Mouse (Mus musculus): ENCODE results near the gene Ptpn12. TPM values are rescaled to one million over a fixed set of nuclear protein-coding genes. Genes with fewer than 3 reads are reported as not detected.
A peak's percentile ranks its signal among the peaks of the same experiment; 100 is the strongest.

Ptpn12 gene
- total RNA-seq, 2 experiments from 2014 or later = 33.5 to 35.2 TPM

DNA sequence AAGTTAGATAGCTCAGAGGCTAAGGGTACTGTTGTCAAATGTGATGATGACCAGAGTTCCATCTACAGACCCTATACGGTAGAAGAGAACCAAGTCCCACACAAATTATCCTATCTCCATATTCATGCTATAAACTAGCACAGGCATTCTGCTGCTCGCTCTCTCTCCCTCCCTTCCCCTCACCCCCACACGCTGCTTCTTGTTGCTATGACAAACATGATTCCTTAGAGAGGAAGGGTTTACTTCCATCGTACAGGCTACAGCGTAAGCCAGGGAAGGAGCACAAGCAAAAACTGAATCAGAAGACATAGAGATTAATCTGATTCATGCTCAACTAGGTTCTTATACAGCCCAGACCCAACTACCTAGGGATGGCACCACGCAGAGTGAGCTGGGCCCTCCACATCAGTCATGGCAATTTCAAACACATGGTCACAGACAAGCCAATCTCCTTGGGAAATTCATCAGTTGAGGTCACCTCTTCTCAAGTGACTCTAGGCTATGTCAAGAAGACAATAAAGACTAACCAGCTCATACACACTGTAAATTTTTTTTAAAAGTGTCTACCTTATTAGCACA lies 21.2 kb downstream of the Ptpn12 start:
- peak; percentile 33 to 47 for DNase-seq (ENCODE audit: low spot score in 2 of 2)
- intact Hi-C loops (cut with DNase I) = no loop called here

DNA sequence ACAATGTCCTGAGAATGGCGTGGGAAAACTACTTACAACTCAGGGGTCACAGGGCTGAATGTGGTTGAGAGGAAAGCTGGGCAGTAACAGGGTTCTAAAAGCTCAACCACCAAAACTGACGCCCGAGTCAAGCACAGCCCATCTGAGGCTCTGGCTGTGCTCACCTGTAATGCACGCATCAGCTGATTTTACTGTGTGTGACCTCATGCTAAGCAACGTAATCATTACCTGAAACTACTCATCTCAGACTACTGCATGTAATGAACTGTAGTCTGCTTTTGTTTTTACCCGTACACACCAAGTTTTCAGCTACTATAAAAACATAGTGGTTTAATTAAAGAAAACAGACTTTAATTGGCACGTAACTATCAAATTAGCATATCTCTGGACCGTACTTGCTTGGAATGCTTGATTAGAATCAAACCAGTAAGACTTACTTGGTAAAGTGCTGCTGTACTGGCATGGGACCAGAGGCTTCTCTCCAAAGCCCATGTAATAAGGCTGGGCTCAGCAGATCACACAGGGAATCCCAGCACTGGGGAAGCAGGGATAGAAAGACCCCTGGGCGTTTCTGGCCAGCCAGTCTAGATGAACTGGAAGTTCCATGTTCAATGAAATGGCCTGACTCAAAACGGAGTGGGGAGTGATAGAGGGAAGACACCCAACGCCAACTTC lies 22.2 kb downstream of the Ptpn12 start:
- no peak for DNase-seq (ENCODE audit: low spot score in 2 of 2)
- intact Hi-C loops (cut with DNase I) = no loop called here

DNA sequence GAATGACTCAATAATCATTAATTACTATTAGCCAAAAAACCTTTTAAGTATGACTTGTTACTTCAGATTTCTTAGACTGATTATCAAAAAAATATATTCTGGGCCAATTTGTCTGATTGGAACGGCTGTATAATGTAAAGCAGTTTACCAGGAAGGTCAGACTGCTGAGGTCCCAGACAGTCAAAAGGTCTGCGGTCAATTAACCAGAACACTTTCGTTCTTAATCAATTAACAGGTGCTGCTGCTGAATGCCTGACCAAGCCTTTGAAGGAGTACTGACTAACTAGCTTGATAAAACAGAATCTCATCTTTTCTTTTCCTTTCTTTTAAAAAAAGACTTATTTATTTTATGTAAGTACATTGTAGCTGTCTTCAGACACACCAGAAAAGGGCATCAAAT lies 23.1 kb downstream of the Ptpn12 start:
- DNase-seq (ENCODE audit: low spot score in 2 of 2) = no peak
- intact Hi-C loops (cut with DNase I) = no loop called here

DNA sequence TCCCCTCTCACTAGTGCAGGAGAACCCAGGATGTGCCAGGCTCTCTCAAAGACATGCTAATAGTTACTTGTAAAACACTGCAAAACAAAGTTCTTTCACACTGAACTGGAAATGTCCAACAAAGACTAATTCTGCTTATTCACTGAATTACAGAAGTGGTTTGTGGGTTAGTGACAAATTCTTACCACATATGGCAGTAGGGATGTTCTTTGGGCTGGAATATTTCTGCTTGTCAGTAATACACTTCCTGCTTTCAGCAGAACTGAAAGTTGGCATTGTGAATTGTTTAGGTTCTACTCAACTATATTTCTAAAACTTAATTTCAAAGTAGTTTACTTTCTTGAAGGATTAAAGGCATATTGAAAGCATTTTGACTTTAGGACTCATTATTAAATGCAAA lies 25.5 kb downstream of the Ptpn12 start:
- no peak for DNase-seq (ENCODE audit: low spot score in 2 of 2)
- intact Hi-C loops (cut with DNase I) = no loop called here

DNA sequence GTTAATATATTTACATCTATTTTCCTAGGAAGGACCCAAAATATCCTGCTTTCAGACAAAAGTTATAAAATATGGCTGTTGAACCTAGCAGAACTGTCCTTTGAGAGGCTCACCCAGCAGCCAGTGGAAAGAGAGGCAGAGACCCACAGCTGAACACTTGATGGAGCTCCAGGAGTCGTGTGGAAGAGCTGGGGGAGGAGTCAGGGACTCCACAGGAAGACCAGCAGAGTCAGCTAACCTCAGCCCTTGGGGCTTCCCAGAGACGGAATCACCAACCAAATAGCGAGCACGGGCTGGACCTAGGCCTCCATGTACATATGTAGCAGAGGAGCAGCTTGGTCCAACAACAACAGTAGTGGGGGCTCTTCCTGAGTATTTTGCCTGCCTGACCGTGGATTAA lies 38.6 kb downstream of the Ptpn12 start:
- no peak for DNase-seq (ENCODE audit: low spot score in 2 of 2)
- intact Hi-C loops (cut with DNase I) = no loop called here

DNA sequence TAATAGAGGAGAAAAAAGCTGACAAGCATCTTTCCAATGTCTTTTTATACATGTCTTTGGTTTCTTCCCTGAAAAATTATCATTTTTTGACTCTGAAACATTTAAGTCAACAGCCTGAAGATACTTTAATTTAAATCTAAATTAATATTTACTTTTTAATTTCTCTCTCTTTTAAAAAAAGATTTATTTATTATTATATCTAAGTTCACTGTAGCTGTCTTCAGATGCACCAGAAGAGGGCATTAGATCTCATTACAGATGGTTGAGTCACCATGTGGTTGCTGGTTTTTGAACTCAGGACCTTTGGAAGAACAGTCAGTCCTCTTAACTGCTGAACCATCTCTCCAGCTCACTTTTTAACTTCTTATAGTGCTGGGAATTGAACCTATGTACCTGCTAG lies 44.8 kb downstream of the Ptpn12 start:
- no peak for DNase-seq (ENCODE audit: low spot score in 2 of 2)
- intact Hi-C loops (cut with DNase I) = no loop called here

DNA sequence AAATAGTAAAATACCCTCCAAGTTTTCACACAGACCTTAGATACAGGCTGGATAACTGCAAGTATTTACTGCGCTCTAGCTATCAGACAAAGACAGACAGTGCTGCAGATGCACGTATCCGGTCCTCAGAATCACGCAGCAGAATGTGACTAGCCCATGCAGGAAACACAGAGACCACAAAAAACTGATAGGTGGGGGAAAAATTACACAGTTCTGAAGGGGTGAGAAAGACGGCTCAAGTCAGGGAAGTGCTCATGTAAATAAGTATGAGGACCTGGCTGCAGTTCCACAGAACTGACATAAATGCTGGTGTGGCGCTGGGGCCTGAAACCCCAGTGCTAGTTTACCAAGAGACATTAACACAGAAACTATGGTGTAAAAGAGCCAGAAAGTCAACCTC lies 53.0 kb downstream of the Ptpn12 start:
- DNase-seq (ENCODE audit: low spot score in 2 of 2) = no peak
- intact Hi-C loops (cut with DNase I) = no loop called here

DNA sequence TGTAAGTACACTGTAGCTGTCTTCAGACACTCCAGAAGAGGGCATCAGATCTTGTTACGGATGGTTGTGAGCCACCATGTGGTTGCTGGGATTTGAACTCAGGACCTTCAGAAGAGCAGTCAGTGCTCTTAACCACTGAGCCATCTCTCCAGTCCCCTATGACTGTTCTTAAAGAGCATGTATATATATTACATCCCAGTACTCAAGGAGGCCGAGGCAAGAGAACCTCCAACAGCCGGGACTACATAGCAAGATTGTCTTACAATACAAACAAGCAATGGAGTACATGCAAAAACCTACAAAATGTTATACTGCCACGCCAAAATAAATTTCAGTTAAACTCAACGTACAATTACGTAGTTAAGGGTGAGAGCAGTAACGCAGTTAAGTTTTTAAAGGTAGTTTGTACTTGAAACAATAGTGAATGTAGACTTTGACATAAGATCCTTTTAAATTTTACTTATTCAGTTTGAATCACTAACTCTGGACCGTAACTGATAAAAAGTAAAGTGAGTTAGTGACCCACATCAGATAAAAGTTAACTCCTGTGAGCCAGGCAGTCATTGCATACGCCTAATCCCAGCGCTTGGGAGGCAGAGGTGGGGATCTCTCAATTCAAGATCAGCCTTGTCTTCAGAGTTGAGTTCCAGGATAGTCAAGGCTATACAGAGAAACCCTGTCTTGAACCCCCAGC lies 53.9 kb downstream of the Ptpn12 start:
- DNase-seq (ENCODE audit: low spot score in 2 of 2) = no peak
- intact Hi-C loops (cut with DNase I) = no loop called here

DNA sequence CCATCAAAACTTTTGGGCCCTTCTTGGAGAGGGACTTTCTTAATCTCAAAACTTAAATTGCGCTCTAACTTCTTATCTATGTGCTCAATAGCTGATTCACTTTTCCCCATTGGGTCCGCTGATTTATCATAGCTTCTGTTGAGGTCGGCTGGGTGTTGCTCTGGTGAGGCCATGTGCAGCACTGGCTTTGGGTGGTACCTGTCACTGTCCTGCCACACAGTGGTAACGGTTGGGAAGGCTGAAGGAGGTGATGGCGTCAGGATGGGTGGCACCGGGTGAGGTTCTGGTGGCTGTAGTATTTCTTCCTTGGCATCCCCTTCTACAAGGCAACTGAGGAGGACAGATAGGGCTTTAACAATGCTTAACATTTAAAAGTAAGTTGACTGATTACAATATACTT lies 57.3 kb downstream of the Ptpn12 start:
- no peak for DNase-seq (ENCODE audit: low spot score in 2 of 2)
- intact Hi-C loops (cut with DNase I) = no loop called here

DNA sequence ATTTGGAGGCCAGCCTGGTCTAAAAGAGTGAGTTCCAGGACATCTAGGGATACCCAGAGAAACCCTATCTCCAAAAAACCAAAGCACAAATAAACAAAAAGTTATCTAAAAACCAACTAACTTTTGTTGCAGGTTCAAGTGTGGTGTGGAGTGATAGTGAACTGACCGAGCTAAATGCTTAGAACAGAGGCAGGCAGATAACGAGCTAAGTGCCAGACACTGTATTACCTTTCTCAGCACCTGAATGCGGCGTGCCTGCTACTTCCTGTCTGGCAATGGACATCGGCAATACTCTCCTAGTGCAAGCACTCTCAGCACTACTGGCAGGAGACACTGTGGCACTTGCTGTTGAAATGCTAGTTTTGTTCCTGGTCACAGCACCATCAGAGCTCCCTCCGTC lies 58.2 kb downstream of the Ptpn12 start:
- no peak for DNase-seq (ENCODE audit: low spot score in 2 of 2)
- intact Hi-C loops (cut with DNase I) = no loop called here

DNA sequence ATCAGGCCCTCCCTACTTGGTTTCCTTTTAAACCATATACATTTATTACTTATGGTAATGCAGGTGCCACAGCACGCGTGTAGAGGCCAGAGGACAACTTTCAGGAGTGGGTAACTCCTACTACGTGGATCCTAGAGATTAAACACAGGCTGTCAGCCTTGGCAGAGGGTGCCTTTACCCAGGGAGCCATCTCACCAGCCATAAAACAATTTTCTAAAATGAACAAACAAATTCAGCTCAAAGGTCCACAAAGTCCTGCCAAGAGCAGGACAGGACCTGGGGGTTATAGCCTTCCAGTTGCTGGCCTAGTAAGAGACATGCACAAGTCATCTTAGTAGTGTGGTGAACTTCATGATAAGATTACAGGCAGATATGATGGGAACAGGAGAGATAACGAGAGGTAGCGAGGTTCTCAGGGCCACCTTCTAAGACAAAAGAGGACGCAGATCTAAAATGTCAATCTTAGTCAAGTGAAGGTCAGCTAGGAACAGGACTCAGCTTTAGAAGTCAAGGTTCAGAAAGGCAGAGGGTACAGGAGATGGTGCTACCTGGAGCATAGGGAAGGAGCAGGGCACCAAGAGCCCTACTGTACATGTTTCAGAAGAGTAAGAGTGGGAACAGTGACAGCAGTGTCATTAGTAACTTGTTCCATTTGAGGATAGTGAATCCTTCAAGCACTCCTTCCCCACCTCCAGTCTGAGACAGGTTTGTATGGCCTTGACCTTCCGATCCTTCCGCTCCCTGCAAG lies 65.5 kb downstream of the Ptpn12 start:
- intact Hi-C loops (cut with DNase I) = no loop called here
- DNase-seq (ENCODE audit: low spot score in 2 of 2) = no peak

DNA sequence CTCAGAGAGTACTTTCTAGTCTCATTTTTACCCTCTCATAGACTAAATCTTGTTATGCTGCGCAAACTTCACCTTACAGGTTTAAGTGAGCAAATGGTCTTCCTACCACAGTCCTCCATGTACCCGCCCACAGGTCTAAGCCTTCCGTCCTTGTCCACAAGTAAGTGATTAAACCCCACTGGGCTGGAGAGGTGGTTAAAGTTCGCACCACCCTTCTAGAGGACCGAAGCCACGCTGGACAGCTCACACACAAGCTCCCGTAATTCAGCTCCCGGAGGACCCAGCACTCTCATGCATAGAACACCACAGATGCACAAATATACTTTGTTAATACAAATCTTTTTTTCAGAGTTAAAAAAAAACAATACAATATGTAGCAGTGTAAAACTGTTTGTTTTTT lies 69.4 kb downstream of the Ptpn12 start:
- no peak for DNase-seq (ENCODE audit: low spot score in 2 of 2)
- intact Hi-C loops (cut with DNase I) = no loop called here

DNA sequence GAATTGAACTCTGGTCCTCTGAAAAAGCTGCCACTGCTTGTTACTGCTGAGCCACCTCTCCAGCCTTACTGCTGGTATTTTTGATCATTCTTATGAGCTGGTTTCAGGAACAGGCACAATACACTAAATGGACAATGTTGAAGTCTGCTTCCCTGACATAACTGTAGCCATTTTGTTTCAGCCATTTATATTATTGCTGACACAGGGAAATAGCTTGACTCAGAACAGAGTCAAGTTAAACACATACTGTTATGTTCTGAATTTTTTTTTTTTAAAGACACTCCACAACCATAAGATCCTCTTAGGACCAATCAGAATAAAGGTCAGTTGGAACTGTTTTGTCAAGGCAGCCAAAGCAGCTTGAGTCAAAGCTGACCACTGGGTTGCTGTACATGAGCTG lies 72.2 kb downstream of the Ptpn12 start:
- DNase-seq (ENCODE audit: low spot score in 2 of 2) = no peak
- intact Hi-C loops (cut with DNase I) = no loop called here

DNA sequence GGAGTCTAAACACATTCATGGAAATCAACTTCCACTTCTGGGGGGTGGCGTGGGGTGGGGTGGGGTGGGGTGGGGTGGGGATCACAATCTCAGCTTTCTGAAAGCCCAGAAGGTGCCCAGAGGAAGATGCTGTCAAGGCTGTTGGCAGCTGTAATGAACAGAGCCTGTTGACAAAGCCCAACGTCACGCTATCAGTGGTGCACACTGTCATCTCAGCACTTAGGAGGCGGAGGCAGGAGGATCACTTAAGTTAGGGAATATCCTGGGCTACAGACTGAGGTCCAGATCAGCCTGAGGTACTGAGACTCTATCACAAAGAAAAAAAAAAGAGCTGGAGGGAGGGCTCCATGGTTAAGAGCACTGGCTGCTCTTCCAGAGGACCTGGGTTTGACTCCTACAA lies 81.0 kb downstream of the Ptpn12 start:
- intact Hi-C loops (cut with DNase I) = no loop called here
- no peak for DNase-seq (ENCODE audit: low spot score in 2 of 2)

DNA sequence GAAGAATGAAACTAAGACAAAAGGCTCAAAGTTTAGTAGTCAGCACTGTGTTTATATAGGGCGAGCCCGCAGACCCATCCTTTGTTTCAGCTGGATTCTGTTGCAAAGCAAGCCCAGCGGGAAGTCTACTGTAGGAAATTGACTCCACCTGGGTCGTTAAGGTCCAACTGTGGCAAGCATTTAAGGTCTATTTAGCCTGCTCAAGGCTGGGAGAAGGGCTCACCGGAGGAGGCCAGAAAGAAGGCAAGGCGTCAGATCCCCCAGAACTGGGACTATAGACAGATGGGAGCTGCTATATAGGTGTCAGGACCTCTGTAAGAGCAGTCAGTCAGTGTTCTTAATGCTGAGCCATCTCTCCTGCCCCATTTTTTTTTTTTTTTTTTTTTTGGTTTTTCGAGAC lies 81.7 kb downstream of the Ptpn12 start:
- DNase-seq (ENCODE audit: low spot score in 2 of 2) = no peak
- intact Hi-C loops (cut with DNase I) = no loop called here

DNA sequence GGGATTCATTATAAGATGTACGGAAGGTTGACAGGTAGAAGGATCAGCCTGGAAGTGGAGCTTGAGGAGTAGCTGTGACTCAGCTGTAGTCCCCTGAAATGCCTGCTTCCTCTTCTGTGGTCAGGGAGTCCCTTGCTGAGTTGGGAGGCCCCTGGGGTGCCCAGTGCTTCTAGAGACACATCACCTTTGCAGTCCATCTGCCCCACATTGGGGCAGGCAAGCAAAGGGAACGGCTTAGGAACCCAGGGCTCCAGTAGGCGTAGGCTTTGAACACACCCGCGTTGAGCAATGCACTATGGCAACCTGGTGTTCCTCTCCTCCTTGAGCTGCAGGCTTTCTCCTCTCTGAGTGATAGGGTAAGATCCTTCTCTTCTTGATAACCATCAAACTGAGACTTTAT lies 82.6 kb downstream of the Ptpn12 start:
- intact Hi-C loops (cut with DNase I) = no loop called here
- DNase-seq (ENCODE audit: low spot score in 2 of 2) = no peak

DNA sequence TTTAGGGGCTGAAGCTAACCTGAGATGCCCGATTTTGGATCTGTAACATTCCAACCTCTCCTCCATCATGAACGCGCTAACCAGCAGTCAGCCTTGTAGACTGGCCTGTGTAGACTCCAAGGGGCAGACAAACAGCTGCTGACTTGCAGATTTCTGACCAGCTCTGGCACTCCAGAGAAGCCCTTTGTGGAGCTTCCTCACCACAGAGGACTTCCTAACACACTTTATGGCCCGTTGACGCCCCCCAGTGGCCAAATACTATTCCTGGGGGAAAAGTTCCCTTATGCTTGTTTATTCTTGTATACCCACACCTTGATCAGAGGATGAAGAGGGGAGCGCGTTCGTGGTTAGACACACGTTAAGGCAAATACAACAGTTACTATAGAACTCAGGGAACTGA lies 86.7 kb downstream of the Ptpn12 start:
- DNase-seq (ENCODE audit: low spot score in 2 of 2) = peak in 1 of 2 experiments; percentile 34
- intact Hi-C loops (cut with DNase I) = loop anchor here (5.0 kb wide), 1 partner anchor 57 kb away; no protein-coding TSS in a partner anchor

DNA sequence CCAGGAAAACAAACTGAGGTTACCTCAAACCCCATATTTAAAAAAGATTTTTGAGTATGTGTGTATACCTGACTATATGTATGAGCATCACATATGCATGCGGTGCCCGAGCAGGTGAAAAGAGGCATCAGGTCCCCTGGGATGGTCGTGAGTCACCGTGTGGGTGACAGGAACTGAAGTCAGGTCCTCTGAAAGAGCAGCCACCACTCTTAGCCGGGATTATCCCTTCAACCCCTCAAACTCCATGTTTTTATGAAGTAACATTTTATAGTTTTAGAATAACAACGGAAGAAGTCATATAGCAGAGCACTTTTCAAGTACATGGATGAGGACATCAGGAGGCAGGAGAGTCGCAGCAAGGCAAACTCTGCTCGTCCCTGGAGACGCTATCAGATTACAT lies 87.2 kb downstream of the Ptpn12 start:
- no peak for DNase-seq (ENCODE audit: low spot score in 2 of 2)
- intact Hi-C loops (cut with DNase I) = loop anchor here (5.0 kb wide), 1 partner anchor 56 kb away; no protein-coding TSS in a partner anchor

DNA sequence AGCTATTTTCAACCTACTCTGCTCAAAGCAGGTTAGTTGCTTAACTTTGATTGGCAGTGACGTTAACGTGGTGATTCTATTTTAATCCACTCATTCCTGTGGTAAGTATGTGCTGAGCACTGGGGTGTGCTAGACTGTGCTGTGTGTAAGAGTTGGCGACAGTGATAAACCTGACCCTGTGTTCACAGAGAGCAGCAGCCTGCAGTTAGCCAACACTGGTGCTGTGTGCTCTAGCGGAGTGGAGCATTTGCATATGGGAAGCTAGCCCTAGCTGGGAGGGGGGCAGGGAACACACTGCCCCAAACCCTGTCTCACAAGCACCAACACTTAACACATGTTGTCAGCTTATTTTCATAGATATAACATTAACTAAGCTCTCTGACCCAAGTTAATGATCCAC lies 87.8 kb downstream of the Ptpn12 start:
- intact Hi-C loops (cut with DNase I) = loop anchor here (5.0 kb wide), 1 partner anchor 56 kb away; no protein-coding TSS in a partner anchor
- DNase-seq (ENCODE audit: low spot score in 2 of 2) = no peak

DNA sequence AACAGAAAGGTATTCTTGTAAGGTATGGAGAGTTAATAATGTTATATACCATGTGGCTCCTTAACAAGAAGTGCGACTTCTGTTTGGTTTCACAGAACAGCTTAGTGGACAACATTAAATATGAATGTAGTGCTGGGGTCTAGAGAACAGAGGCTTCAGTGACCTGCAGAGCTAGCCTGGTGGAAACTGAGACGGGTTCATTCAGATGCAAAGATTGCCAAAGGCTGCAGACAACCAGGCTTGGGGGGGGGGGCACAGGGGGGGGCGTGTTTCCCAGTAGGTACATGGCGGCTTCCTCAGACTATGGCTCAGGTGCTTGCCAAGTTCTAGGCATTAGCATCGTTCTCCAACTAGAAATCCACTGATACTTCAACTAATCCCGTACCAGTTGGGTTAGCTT lies 91.3 kb downstream of the Ptpn12 start:
- DNase-seq (ENCODE audit: low spot score in 2 of 2) = no peak
- intact Hi-C loops (cut with DNase I) = no loop called here

All from left cerebral cortex, postnatal 14 days (tissue).